ENCODE assay signal across 14 mouse cellular contexts in the genomic region with DNA sequence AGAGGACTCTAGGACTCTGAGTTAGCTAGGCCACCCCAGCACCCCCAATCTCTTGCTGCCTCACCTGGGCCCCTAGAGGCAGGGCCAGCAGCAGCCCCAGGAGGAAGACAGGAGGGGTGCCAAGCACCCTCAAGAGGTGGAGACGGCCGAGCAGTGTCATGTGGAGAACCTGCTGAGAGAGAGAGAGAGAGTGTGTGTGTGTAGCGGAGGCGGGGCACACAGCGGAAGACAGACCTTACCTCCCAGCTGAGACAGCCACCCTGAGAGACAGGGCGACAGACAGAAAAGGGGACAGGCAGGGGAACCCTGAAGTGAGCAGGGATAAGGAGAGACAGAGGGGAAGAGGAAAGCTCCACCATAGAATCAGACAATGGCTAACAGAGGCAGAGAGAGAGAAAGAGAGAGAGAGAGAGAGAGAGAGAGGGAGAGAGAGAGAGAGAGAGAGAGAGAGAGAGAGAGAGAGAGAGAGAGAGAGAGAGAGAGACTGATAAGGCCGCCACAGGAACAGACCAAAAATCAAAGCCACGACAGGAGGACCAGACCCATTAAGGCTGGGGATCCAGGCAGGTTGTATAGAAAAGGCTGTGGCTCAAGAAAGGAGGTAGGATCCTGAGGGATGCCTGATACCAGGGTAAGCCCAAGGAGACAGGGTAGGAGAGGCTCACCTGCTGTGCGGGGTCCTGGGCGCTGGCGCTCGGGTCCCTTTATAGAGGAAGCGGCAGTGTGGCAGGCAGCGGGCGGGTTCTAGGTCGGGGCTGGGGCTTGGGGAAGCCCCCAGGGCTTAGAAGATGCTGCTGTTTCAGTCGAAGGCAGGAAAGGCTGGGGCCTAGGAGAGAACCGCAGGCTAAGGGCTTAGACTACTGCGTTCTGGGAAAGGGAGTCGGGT. TPM values are rescaled to one million over a fixed set of nuclear protein-coding genes. Genes with fewer than 3 reads are reported as not detected.
DNase-seq lines count a peak whose midpoint lies in the region; ATAC-seq lines count a peak whose summit lies in the region.
"Had no signal": no experiment of that assay in that cellular context is flagged by ENCODE, and none has a peak within 500 bp of the region (broad histone marks: within the 10 kb centered on the region; RNA-seq: fewer than 3 reads in every experiment).

Gene Lta (minus strand): TSS at position 858 of the 886 bp plus-strand sequence.

- H3K9me3 ChIP-seq in heart, embryonic 11.5 days (replicated peaks; ENCODE audit: control insufficient read depth, low read length), result no peaks in the 10 kb centered on the region
- H3K9me3 ChIP-seq in neural tube, embryonic 13.5 days, result no peaks in the 10 kb centered on the region
- H3K9me3 ChIP-seq: midbrain, embryonic 12.5 days had no signal

- DNase-seq in heart, postnatal 25 days (ENCODE audit: low spot score), result no peak
- DNase-seq in neural tube, embryonic 10.5 days (ENCODE audit: extremely low spot score, low spot score), result no peak
- DNase-seq in spleen, adult 12 weeks (ENCODE audit: low spot score), result peak; percentile 37
- no peak for DNase-seq in frontal cortex, postnatal 36 days (ENCODE audit: low spot score in 2 of 2)
- DNase-seq in right cerebral cortex, postnatal 4 days, result no peak
- DNase-seq in gastrocnemius, adult 8-10 months (ENCODE audit: low spot score in 2 of 2), result no peak
- DNase-seq: cerebellum, adult 9-10 months; gastrocnemius, postnatal 10 days; kidney, adult 18-20 months had no signal

- H3K36me3 ChIP-seq in heart, embryonic 11.5 days (ENCODE audit: control insufficient read depth, insufficient read depth, low read length), result no peaks in the 10 kb centered on the region
- H3K36me3 ChIP-seq in neural tube, embryonic 13.5 days, result no peaks in the 10 kb centered on the region
- H3K36me3 ChIP-seq: midbrain, embryonic 12.5 days had no signal

- H3K4me3 ChIP-seq in heart, embryonic 11.5 days (ENCODE audit: low read depth, low read length), result no peak within 1 kb of the TSS
- no peak within 1 kb of the TSS for H3K4me3 ChIP-seq in neural tube, embryonic 13.5 days
- H3K4me3 ChIP-seq: erythroblast, embryonic 14.5 days; midbrain, embryonic 12.5 days had no signal

- H3K9ac ChIP-seq in heart, embryonic 11.5 days (ENCODE audit: low read depth, low read length), result no peak within 1 kb of the TSS; the same call in 1 of the 2 replicates
- H3K9ac ChIP-seq in neural tube, embryonic 13.5 days, result peak within 1 kb of the TSS; percentile 31; the same call in 1 of the 2 replicates
- H3K9ac ChIP-seq: midbrain, embryonic 12.5 days had no signal

- H3K4me1 ChIP-seq in heart, embryonic 11.5 days (ENCODE audit: control insufficient read depth, insufficient read depth, low read length), result no peaks in the 10 kb centered on the region
- H3K4me1 ChIP-seq in neural tube, embryonic 13.5 days (replicated peaks), result no peaks in the 10 kb centered on the region

- intact Hi-C loops in heart, postnatal 25 days (cut with DNase I), result no loop called here

- 17% methylated on average over 20 of the region's 20 CpGs for WGBS in heart, embryonic 11.5 days (ENCODE audit: insufficient replicate concordance)
- 32% methylated on average over 20 of the region's 20 CpGs for WGBS in neural tube, embryonic 13.5 days

- peaks cover 51% of the 10 kb centered on the region for H3K27me3 ChIP-seq in heart, embryonic 11.5 days (ENCODE audit: control insufficient read depth, insufficient read depth, low read length)
- H3K27me3 ChIP-seq in neural tube, embryonic 13.5 days, result peaks cover 51% of the 10 kb centered on the region

- ATAC-seq in heart, embryonic 11.5 days (replicated peaks; ENCODE audit: insufficient number of reproducible peaks, low FRiP score, low TSS enrichment), result no peak
- ATAC-seq in neural tube, embryonic 13.5 days (ENCODE audit: low read depth), result no peak

- H3K4me2 ChIP-seq in heart, embryonic 11.5 days, result peak within 1 kb of the TSS; percentile 29; the same call in 1 of the 2 replicates
- no peak within 1 kb of the TSS for H3K4me2 ChIP-seq in neural tube, embryonic 13.5 days
- H3K4me2 ChIP-seq: midbrain, embryonic 12.5 days had no signal

- no peak within 1 kb of the TSS for H3K27ac ChIP-seq in heart, embryonic 11.5 days (ENCODE audit: low read depth, low read length)
- no peak within 1 kb of the TSS for H3K27ac ChIP-seq in neural tube, embryonic 13.5 days (replicated peaks)
- H3K27ac ChIP-seq: midbrain, embryonic 12.5 days had no signal

RNA-seq across cellular contexts. Expression of gene Lta, which starts in this region (rescaled TPM):
- not detected in 2 replicates for polyA plus RNA-seq in heart, embryonic 11.5 days (2014; fragmentation: Nextera tagmentation; extraction: Ambion mirVana)
- total RNA-seq in heart, postnatal 25 days (2021), result not detected
- 0.42 TPM in 1 of 2 replicates, not detected in the other for polyA plus RNA-seq in neural tube, embryonic 13.5 days (2015; fragmentation: Nextera tagmentation; extraction: Ambion mirVana)
- total RNA-seq in gastrocnemius, adult 8-10 months (2022), result under 1 TPM; 0.53 to 0.76 (median 0.65) TPM
- polyA plus RNA-seq: liver, embryonic 16.5 days; midbrain, embryonic 12.5 days had no signal
